Comparison of ENCODE assay signal across 8 mouse cellular contexts in the genomic region with DNA sequence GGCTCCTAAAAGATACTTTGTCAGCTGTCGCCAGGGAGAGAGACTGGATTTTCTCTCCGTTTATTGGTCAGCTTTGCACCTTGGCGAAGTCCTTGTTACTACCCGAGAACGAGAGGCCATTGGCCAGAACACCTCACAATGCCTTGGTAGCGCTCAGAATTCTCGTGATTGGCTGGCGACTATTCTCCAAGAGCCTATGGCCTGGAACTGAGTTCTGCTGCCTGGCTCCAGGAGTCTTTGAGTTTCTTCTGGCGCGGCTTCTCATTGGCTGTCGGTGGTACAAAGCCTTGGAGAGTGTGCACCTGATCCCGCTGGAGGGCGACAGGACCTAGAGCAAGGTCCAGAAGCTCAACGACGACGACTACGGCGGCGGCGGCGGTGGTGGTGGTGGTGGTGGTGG. TPM values are rescaled to one million over a fixed set of nuclear protein-coding genes. Genes with fewer than 3 reads are reported as not detected.
DNase-seq lines count a peak whose midpoint lies in the region; ATAC-seq and TF ChIP-seq lines count a peak whose summit lies in the region.

A gene (plus strand): TSS at position 216 of the 400 bp plus-strand sequence.

- no peaks in the 10 kb centered on the region for H3K36me3 ChIP-seq in intestine, embryonic 14.5 days (ENCODE audit: control insufficient read depth, insufficient read depth, low read length)
- H3K36me3 ChIP-seq in liver, embryonic 14.5 days (replicated peaks; ENCODE audit: control insufficient read depth, insufficient read depth, low read depth): no peaks in the 10 kb centered on the region

- peak; percentile 97 for DNase-seq in ES-CJ7 (ENCODE audit: low read depth, low spot score)
- peak; percentile 67 for DNase-seq in adrenal gland, postnatal 14 days
- DNase-seq in intestine, embryonic 14.5 days (ENCODE audit: low spot score): peak; percentile 66
- peak in 2 of 3 experiments; percentile 27 to 64 for DNase-seq in liver, embryonic 14.5 days (ENCODE audit: low read depth in 3 of 3, low spot score in 3 of 3)
- peak; percentile 17 to 31 for DNase-seq in natural killer cell, adult 2 months (ENCODE audit: low spot score in 2 of 2)
- no peak for DNase-seq in thymus, postnatal 10 days (ENCODE audit: low spot score in 2 of 2)
- no peak for DNase-seq in frontal cortex, postnatal 36 days (ENCODE audit: low spot score in 2 of 2)

- no peaks in the 10 kb centered on the region; the same call in 1 of the 2 replicates for H3K4me1 ChIP-seq in intestine, embryonic 14.5 days (replicated peaks; ENCODE audit: control insufficient read depth, insufficient read depth, low read length)
- peaks cover 19 to 29% of the 10 kb centered on the region in 2 experiments for H3K4me1 ChIP-seq in liver, embryonic 14.5 days (replicated peaks; ENCODE audit: control insufficient read depth in 2 of 2, insufficient read depth in 2 of 2, low read length in 1 of 2)

- H3K27me3 ChIP-seq in intestine, embryonic 14.5 days (replicated peaks; ENCODE audit: control insufficient read depth, insufficient read depth, low read length): no peaks in the 10 kb centered on the region
- no peaks in the 10 kb centered on the region for H3K27me3 ChIP-seq in liver, embryonic 14.5 days (ENCODE audit: control insufficient read depth, insufficient read depth, low read length)

- no peak within 1 kb of the TSS for H3K27ac ChIP-seq in intestine, embryonic 14.5 days (ENCODE audit: low read depth)
- peak within 1 kb of the TSS; percentile 4; the same call in 1 of the 2 replicates for H3K27ac ChIP-seq in liver, embryonic 14.5 days

- peak; percentile 52 for TF ChIP-seq CTCF in liver, embryonic 14.5 days (IDR thresholded peaks at IDR 0.05; ENCODE audit: low read depth)

- peak within 1 kb of the TSS; percentile 25 for H3K4me3 ChIP-seq in intestine, embryonic 14.5 days (ENCODE audit: low read depth, low read length)
- H3K4me3 ChIP-seq in liver, embryonic 14.5 days (ENCODE audit: insufficient read depth in 1 of 2, low read depth in 2 of 2, low read length in 2 of 2): peak within 1 kb of the TSS; percentile 30 to 37

- peak; percentile 84 for ATAC-seq in erythroid progenitor cell, adult 5-6 weeks (replicated peaks; ENCODE audit: low FRiP score, poor library complexity, severe bottlenecking)
- peak; percentile 88 for ATAC-seq in intestine, embryonic 14.5 days (replicated peaks; ENCODE audit: low FRiP score, low TSS enrichment, low read depth)
- ATAC-seq in liver, embryonic 14.5 days (ENCODE audit: insufficient read depth): peak; percentile 63

- H3K4me2 ChIP-seq in intestine, embryonic 14.5 days (ENCODE audit: low read length): peak within 1 kb of the TSS; percentile 43
- H3K4me2 ChIP-seq in liver, embryonic 14.5 days (ENCODE audit: low read depth): peak within 1 kb of the TSS; percentile 69

- no peak within 1 kb of the TSS for H3K9ac ChIP-seq in intestine, embryonic 14.5 days (ENCODE audit: low read length)
- peak within 1 kb of the TSS; percentile 49 for H3K9ac ChIP-seq in liver, embryonic 14.5 days (replicated peaks)

- 8% methylated on average over 21 of the region's 21 CpGs for WGBS in intestine, embryonic 14.5 days
- 28% methylated on average over 21 of the region's 21 CpGs for WGBS in liver, embryonic 14.5 days (ENCODE audit: insufficient replicate concordance)

- no peaks in the 10 kb centered on the region for H3K9me3 ChIP-seq in intestine, embryonic 14.5 days (ENCODE audit: control insufficient read depth, low read length)
- H3K9me3 ChIP-seq in liver, embryonic 14.5 days (ENCODE audit: control insufficient read depth, low read length): no peaks in the 10 kb centered on the region

- TF ChIP-seq EP300 in liver, embryonic 14.5 days (IDR thresholded peaks at IDR 0.05; ENCODE audit: low read depth): no peak

RNA-seq across cellular contexts. Expression of the gene that starts here (rescaled TPM):
- total RNA-seq in adrenal gland, postnatal 14 days (2021): 4.4 and 6.9 TPM in 2 replicates
- 6.5 TPM in 1 of 2 replicates, not detected in the other for total RNA-seq in erythroid progenitor cell, adult 5-6 weeks (2015; ENCODE audit: low replicate concordance)
- 1.4 and 7.7 TPM in 2 replicates for total RNA-seq in erythroid progenitor cell, adult 5-6 weeks (2017; ENCODE audit: low replicate concordance)
- 6.2 and 8.1 TPM in 2 replicates for polyA plus RNA-seq in intestine, embryonic 14.5 days (2014; fragmentation: Nextera tagmentation; extraction: Ambion mirVana)
- polyA plus RNA-seq in liver, embryonic 14.5 days (2012; rRNA removed): 1.7 and 1.9 TPM in 2 replicates
- 0.87 and 1.0 TPM in 2 replicates for polyA plus RNA-seq in liver, embryonic 14.5 days (2014; fragmentation: Nextera tagmentation; extraction: Ambion mirVana)

Comparison
In these comparisons a context has a peak if more than half of its experiments do, and no peak if none do; other contexts are left out.
1. DNase-seq: peak in ES-CJ7 (single experiment), adrenal gland, postnatal 14 days (single experiment), intestine, embryonic 14.5 days (single experiment), liver, embryonic 14.5 days (2 of 3) and natural killer cell, adult 2 months (2 of 2); none in thymus, postnatal 10 days (0 of 2) and frontal cortex, postnatal 36 days (0 of 2).
2. Peak in every context shown above with its lines, with median percentiles within 50 percentile points of each other: ATAC-seq.